Mouse (Mus musculus) CD8-positive naive resting alpha-beta T cell, adult 57 days (primary cell): ENCODE measurements around the gene Ppp2r3c. TPM values are rescaled to one million over a fixed set of nuclear protein-coding genes. Genes with fewer than 3 reads are reported as not detected.

Experiments used
- total RNA-seq: library from RNA; stranded (reverse); gene quantifications from one replicate; pipeline ENCODE4 v1.2.4, GENCODE M21; 2023

The Ppp2r3c gene
- 22.9 TPM for total RNA-seq

GRCm38 (mm10) chr12:55302485-55303441 is at the start of gene Ppp2r3c:
Gene Ppp2r3c, minus strand, starts transcription at chr12:55302998.

GRCm38 (mm10) chr12:55299336-55299735 is 3.5 kb downstream of the Ppp2r3c start, which contains the start of gene 1110008L16Rik:
Gene 1110008L16Rik, plus strand, starts transcription at chr12:55299577.

GRCm38 (mm10) chr12:55229626-55230519 is 72.9 kb downstream of the Ppp2r3c start, which contains the start of gene Srp54c:
Gene Srp54c, plus strand, starts transcription at chr12:55230168.

Other genes starting within 250 kb of the Ppp2r3c start
- 8.4 TPM for gene 2700097O09Rik, start 222.9 kb downstream of the Ppp2r3c start, total RNA-seq
- gene Srp54a, start 222.7 kb downstream of the Ppp2r3c start, total RNA-seq = 63.4 TPM
- 12.6 TPM for gene Fam177a, start 178.5 kb downstream of the Ppp2r3c start, total RNA-seq
- 35.5 TPM for gene Srp54b, start 147.9 kb downstream of the Ppp2r3c start, total RNA-seq
- 6.3 TPM for gene 1700047I17Rik2, start 103.4 kb downstream of the Ppp2r3c start, total RNA-seq
- 22.5 TPM for gene Srp54c, start 72.8 kb downstream of the Ppp2r3c start, total RNA-seq
- gene 1110008L16Rik, start 3.4 kb downstream of the Ppp2r3c start, total RNA-seq = 9.6 TPM
- 92.4 TPM for gene Psma6, start 81.2 kb upstream of the Ppp2r3c start, total RNA-seq
- 154 TPM for gene Nfkbia, start 189.6 kb upstream of the Ppp2r3c start, total RNA-seq